Mouse (Mus musculus) heart, adult 8-10 months (tissue): Measurements from ENCODE around the gene Ccdc148. TPM values are rescaled to one million over a fixed set of nuclear protein-coding genes. Genes with fewer than 3 reads are reported as not detected.

Experiments
- DNase-seq: peaks from one replicate; pipeline ENCODE4 v3.0.0; 2022; ENCODE audit warnings: low spot score
- total RNA-seq, 4 experiments: library from RNA; stranded (reverse); gene quantifications; 2 replicates each; pipeline ENCODE4 v1.2.4; 2022

Ccdc148 gene
- total RNA-seq, 4 experiments from 2014 or later, result 0.37 to 0.88 (median 0.64) TPM

DNA sequence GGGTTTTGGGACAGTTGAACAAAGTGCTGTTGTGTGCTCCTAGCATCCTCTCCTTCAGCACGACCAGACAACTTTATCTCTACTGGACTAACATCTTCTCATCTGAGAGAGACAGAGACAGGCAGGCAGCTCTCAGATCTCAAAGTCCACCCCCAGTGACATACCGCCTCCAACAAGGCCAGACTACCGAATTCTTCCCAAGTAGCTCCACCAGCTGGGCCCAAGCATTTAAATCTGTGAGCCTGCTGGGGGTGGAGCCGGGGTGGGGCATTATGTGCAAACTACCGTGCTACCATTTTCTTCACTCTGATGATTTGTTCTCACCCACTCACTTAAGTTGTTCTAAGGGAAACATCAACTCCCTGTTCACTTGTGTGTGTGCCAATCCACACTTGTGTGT is 19.0 kb upstream of the Ccdc148 start:
- DNase-seq, result no peak

DNA sequence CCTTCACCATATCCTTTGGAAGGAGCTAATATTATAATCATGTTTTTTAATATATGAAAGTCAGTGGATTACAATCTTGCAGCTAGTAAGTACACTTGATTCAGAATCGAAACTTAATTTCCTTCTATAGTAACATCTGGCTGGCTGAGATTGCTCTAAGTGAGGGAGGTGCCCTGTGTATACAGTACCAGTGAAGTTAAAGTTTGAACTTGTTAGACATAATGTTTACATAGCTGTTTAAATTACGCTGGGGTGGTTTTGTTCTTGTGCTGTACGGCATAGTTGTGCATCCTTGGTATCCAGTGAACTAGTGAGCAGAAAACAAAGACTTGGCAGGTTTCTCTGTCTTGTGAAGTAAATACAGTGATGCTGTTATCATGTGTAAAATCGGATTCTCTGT is 18.5 kb upstream of the Ccdc148 start:
- DNase-seq, result no peak

DNA sequence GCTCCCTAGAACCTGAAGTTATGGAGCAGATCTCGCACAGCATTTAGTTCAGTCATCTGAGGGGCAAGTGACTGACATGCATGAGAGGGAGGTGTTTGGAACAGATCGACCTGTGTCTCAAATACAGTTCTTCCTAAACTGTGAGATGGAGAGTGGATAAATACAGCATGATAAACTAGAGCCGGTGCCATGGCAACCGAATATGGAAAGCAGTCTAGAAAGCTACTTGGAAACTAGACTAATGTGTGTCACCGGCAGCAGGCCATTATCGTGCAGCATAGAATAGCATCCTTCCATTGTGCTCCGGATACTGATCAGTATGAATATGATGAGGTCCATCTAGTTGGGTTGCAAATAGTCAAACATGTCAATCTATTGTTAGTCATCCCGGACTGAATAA is 17.7 kb upstream of the Ccdc148 start:
- no peak for DNase-seq

DNA sequence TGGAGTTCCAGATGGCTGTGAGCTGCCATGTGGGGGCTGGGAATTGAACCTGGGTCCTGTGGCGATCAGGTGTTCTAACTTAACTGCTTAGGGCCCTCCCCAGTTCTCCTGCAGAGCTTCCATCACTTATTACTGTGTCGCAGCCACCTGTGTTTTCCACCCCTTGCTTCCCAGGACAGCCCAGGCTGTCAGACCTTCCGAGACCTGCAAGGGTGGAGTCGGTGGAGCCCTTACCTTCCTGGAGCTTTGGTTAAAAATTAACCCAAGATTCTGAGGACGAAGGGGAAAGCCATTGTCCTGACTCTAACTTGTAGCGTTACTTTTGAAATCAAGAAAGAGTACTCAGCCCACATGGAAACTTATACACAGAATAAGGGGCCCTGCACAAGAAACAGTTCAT is 15.4 kb upstream of the Ccdc148 start:
- no peak for DNase-seq

- DNase-seq, result no peak
Observed at GRCm38 (mm10) chr2:59171533-59171932, 11.1 kb upstream of the Ccdc148 start.

- DNase-seq, result no peak
Observed at GRCm38 (mm10) chr2:59170593-59170992, 10.1 kb upstream of the Ccdc148 start.

- no peak for DNase-seq
Observed at GRCm38 (mm10) chr2:59170208-59170589, 9.7 kb upstream of the Ccdc148 start.

DNA sequence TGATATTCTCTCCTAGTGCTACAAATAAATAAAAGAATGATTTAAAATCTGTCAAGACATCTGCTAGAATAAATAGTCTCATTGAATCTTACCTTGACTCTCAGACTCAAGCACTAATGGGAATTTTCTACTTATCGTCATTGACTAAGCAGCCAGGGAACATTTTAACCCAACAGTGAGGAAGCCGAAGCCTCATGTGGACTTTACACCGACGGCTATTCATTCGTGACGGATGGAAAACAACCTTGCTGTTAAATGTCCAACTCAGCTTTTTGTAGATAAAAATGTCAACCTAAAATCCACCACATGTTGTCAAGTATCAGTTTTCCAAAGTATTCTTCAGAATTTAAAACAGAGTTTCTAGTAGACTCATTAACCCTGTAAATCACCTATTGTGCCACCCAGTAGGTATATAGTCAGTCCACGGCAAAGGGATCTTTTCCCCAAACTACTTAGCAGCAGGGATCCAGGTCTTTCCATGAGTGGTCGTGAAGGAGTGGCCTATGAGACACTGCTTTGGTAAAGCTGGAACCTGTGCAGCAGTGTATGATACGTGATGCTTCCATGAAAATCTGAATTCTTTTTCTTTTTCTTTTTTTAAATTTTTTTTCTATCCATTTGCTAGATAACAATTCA is 9.2 kb upstream of the Ccdc148 start:
- DNase-seq, result no peak

- no peak for DNase-seq
Observed at GRCm38 (mm10) chr2:59167830-59168229, 7.3 kb upstream of the Ccdc148 start.

GRCm38 (mm10) chr2:59166976-59167375 is 6.5 kb upstream of the Ccdc148 start:
- DNase-seq, result no peak

DNA sequence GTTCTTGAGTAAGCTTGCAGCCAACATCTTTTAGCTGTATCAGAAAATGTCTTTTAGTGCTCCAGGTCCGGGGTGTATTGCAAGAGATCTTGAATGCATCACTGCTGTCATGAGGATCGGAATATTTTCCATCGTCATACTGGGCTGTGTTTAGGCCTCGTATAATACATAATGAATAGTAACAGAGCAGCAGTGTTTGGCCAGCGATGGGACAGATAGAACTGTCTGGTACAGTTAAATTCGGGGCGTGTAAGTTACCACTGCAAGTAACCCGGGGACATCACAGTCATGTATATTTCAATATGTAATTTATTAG is 1.8 kb upstream of the Ccdc148 start:
- DNase-seq, result no peak

GRCm38 (mm10) chr2:59161441-59162284 is 1.2 kb upstream of the Ccdc148 start:
- peak; percentile 60 for DNase-seq

DNA sequence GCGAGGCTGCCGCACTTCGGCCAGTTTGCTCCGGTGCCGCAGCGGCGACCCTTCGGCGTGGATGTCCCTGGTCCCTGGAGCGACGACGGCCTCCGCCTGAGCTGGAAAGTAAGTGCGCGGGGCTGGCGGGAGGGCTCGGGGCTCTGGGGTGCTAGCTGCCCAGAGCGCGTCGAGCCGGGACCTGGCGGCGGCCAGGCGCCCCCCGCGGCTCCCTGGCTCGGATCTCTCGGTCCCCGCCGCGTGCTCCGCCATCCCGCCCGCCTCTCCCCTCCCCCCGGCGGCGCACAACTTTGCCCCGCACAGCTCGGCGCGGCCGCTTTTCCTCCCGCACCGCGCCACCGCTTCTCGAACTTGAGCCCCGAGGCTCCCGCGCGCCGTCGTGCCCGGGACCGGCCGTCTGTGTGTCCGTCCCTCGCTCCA is 548 bp upstream of the Ccdc148 start:
- DNase-seq, result no peak

DNA sequence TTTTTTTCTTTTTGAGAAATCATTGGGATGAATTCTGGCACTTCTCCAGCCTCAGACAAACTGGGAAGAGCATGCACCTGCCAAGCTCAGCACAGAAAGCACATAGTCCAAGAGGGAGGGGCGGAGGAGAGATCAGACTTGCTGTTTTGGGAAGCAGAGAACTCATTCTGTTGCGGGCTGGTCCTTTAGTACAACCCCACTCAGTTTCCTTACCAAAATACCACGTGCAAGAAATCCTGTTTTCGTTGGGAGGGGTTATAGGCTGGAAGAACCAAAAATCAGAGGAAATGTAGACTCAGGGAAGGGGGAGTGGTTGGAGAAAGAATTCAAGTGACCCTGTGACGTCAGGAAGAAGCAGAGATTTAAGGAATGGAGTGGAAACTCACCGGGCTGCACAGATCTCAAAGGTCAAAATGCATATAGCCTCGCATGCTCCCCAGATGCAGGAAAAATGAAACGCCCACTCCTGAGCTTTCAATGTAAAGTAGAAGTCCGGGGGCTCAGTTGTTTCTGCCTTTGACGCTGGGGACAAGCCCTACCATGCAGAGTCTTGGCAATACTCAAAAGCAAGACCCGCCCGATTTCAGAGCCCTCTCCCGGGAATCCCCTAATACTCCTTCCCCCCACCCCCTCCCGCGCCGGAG is 400 bp downstream of the Ccdc148 start:
- DNase-seq, result peak; percentile 59

DNA sequence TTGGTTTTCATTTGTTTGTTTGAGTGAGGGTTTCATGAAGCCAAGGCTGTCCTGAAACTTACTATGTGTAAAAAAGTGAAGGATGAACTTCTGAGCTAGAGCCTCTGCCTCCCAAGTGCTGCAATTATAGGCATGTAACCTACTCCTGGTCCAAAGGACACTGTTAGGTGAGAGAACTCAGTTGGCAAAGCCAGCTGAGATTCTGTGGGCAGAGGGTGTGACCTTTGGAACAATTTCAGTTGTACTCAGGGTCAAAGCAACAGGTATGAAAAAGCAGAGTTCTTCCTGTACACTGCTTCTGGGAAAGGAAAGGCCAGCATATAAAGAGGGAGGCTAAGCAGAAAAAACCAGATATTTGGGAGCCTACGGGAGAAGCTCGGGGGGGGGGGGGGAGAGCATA is 2.4 kb downstream of the Ccdc148 start:
- DNase-seq, result no peak

GRCm38 (mm10) chr2:59155428-59155827 is 5.1 kb downstream of the Ccdc148 start:
- DNase-seq, result no peak

GRCm38 (mm10) chr2:59131044-59131443 is 29.4 kb downstream of the Ccdc148 start:
- DNase-seq, result no peak

- DNase-seq, result no peak
Observed at GRCm38 (mm10) chr2:59129821-59130220, 30.7 kb downstream of the Ccdc148 start.

DNA sequence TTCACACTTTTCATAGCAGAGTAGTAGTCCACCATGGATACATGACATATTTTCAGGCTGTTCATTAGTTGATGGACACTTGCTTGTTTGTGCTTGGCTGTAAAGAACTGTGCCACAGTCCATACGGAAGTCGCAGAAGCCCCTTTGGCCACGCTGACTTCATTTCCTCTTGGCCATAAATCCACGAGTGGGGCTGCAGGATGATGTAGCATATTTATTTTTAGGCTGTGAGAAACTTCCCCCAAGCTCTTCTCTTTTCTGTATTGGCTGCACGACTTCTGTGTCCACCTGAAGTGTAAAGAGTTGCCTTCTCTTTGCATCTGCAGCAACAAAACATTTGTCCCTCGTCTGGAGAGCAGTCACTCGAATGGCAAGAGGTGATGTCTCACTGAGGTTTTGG is 31.5 kb downstream of the Ccdc148 start:
- DNase-seq, result no peak

DNA sequence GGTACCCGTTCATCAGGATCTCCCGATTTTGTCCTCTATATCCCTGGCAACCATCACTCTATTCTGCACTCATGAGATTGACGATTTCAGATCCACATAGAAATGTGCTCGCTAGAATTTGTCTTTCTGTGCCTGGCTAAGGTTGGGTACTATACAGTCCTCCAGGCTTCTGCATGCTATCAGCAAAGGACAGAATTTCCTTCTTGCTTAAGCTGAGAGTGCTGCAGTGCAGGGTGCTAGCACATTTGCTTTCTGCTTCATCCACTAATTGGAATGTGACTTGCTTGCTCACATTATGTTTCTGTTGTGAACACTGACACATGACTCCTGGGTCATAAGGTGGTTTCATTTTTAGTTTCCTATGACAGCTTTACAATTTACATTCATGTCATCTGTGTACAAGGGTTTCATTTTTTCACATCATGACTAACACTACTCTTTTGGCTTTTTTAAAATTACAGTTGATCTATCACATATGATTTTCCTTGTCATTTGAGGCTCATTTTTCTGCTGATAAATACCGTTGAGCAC is 104.8 kb downstream of the Ccdc148 start:
- DNase-seq, result no peak

DNA sequence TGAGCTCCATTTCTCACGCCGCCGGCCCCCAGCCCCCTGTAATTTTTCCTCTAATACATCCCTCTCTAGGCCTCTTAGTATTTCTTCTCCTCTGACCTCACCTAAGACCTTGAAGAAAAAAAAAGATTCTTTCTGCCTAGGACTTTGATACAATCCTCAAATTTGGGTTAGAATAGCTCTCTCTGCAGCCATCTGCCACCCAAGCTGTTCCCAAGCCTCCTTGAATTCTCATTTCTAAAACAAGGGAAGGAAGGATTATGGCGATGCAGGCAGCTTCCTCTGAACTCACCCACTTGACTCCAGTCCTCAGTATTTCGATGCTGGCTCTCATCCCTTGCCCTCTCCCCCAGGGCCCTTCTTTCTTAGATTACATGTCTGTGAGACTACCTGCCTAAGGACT is 106.1 kb downstream of the Ccdc148 start:
- no peak for DNase-seq

DNA sequence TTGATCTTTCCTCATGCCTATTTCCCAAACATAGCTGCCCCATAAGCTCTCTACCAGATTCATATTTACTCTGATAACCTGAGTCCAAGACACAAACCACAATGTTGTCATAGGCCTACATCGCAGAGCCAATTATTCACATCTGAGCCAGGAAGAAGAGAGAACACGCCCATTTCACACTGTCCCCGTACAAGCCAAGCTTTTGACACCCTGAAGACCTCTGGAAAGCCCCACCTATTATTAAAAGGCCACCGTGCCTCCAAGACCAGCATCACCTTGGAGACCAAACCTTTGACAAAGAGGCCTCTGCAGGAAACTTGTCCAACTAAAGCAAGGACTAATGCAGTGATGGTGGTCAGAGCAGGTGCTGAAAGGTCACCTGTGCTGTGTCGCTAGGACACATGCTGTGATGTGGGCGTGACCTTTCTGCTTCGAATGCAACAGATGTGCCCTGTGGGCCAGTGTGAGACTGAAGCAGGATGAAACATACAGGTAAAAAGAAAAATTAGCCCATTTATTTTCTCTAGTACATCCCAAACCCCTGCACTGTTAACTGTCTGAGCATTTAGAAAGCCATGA is 106.9 kb downstream of the Ccdc148 start:
- DNase-seq, result no peak
